8 mouse cellular contexts compared by ENCODE assay signal in the genomic region with DNA sequence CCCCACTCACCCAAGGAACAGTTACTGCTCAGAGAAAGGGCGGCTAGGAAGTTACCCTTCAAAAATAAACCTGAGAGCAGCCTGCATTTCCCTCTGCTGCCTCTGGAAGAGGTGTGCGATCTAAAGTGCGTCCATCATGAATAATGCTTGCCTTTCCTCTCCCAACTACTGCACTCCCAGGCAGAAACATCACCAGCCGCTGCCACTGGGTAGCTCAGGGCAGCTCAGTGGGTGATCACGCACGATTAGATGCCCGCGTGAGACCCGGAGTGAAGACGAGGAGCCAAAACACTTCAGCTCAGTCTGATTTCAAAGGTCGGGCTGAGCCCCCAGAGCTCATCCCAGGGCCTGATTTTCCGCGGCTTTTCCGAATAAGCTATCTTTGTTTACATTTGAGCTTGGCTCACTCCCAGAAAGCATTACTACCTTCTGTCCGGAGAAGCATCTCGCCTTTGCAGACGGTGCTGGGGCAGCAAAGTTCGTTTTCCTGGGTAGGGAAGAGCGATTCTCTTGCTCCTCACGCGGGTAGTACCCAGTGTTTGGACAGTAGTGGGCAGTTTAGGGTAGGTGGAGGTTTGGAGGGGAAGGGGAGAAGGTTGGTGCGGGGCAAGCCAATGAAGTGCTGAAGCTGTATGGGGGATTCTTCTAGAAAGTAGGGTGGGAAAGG. TPM values are rescaled to one million over a fixed set of nuclear protein-coding genes. Genes with fewer than 3 reads are reported as not detected.
DNase-seq lines count a peak whose midpoint lies in the region; ATAC-seq and TF ChIP-seq lines count a peak whose summit lies in the region.

A gene (plus strand): TSS at position 162 of the 667 bp plus-strand sequence.

- DNase-seq in heart, postnatal 25 days (ENCODE audit: low spot score): peak; percentile 1
- peak in 1 of 2 experiments; percentile 11 for DNase-seq in layer of hippocampus, adult 2 months (ENCODE audit: low spot score in 2 of 2)
- DNase-seq in lung, adult 2 months: peak; percentile 51
- peak; percentile 70 for DNase-seq in retina, embryonic 14.5 days (ENCODE audit: low spot score)

- peak; percentile 66 for TF ChIP-seq CTCF in layer of hippocampus, adult 2 months (conservative IDR thresholded peaks at IDR 0.05)
- peak; percentile 14; the same call in 1 of the 2 replicates for TF ChIP-seq CTCF in lung, adult 2 months (IDR thresholded peaks at IDR 0.05; ENCODE audit: insufficient read depth, low read length)

- no peaks in the 10 kb centered on the region for H3K36me3 ChIP-seq in megakaryocyte, embryonic 14.5 days (replicated peaks; ENCODE audit: low read length)
- no peaks in the 10 kb centered on the region for H3K36me3 ChIP-seq in forebrain, embryonic 13.5 days (ENCODE audit: poor library complexity, severe bottlenecking)

- no peak for ATAC-seq in megakaryocyte, adult 5-6 weeks (ENCODE audit: poor library complexity, severe bottlenecking)
- peak; percentile 70 for ATAC-seq in forebrain, embryonic 13.5 days
- no peak for ATAC-seq in CD4-positive, CD25-positive, alpha-beta regulatory T cell, adult 4 months

- 1% methylated on average over 22 of the region's 22 CpGs for WGBS in forebrain, embryonic 13.5 days
- WGBS in lung, adult 2 months: 2% methylated on average over 22 of the region's 22 CpGs

- H3K9me3 ChIP-seq in megakaryocyte, embryonic 14.5 days: peaks cover 12% of the 10 kb centered on the region; the same call in 1 of the 2 replicates
- H3K9me3 ChIP-seq in forebrain, embryonic 13.5 days (replicated peaks): no peaks in the 10 kb centered on the region

- H3K4me2 ChIP-seq in forebrain, embryonic 13.5 days: peak within 1 kb of the TSS; percentile 85

- TF ChIP-seq POLR2A in lung, adult 2 months (IDR thresholded peaks at IDR 0.05; ENCODE audit: borderline replicate concordance, extremely low read depth, low read depth, low read length): no peak

- H3K4me1 ChIP-seq in megakaryocyte, embryonic 14.5 days: peaks cover 17% of the 10 kb centered on the region
- peaks cover 14% of the 10 kb centered on the region for H3K4me1 ChIP-seq in forebrain, embryonic 13.5 days
- H3K4me1 ChIP-seq in lung, adult 2 months (ENCODE audit: control insufficient read depth, insufficient read depth, low read length): no peaks in the 10 kb centered on the region; the same call in 1 of the 2 replicates

- H3K27ac ChIP-seq in forebrain, embryonic 13.5 days: peak within 1 kb of the TSS; percentile 88
- peak within 1 kb of the TSS; percentile 92 for H3K27ac ChIP-seq in layer of hippocampus, adult 2 months

- H3K27me3 ChIP-seq in megakaryocyte, embryonic 14.5 days (replicated peaks): peaks cover 55% of the 10 kb centered on the region
- 0 out of 2 replicates have a peak, but pooled peaks cover 3% of the 10 kb centered on the region for H3K27me3 ChIP-seq in forebrain, embryonic 13.5 days

- peak within 1 kb of the TSS; percentile 88 for H3K9ac ChIP-seq in forebrain, embryonic 13.5 days

- intact Hi-C loops in heart, postnatal 25 days (cut with DNase I): loop anchor here (5.0 kb wide), 1 partner anchor 173 kb away; no protein-coding TSS in a partner anchor

- peak within 1 kb of the TSS; percentile 89 for H3K4me3 ChIP-seq in megakaryocyte, embryonic 14.5 days (replicated peaks)
- peak within 1 kb of the TSS; percentile 78 for H3K4me3 ChIP-seq in forebrain, embryonic 13.5 days
- peak within 1 kb of the TSS; percentile 56 for H3K4me3 ChIP-seq in layer of hippocampus, adult 2 months
- peak within 1 kb of the TSS; percentile 67 for H3K4me3 ChIP-seq in lung, adult 2 months (replicated peaks; ENCODE audit: extremely low read depth, low read depth, low read length)

RNA-seq across cellular contexts. Expression of the gene that starts here (rescaled TPM):
- polyA plus RNA-seq in megakaryocyte, embryonic 14.5 days (2012; ENCODE audit: insufficient read depth, low replicate concordance): not detected in 2 replicates
- not detected in 2 replicates for total RNA-seq in megakaryocyte, adult 5-6 weeks (2015)
- total RNA-seq in megakaryocyte, adult 5-6 weeks (2017): 0.08 TPM in 1 of 2 replicates, not detected in the other
- polyA plus RNA-seq in forebrain, embryonic 13.5 days (2015; fragmentation: Nextera tagmentation; extraction: Ambion mirVana): 46.7 and 50.4 TPM in 2 replicates
- 1 to 10 TPM; 8.6 to 9.1 TPM for total RNA-seq in heart, postnatal 25 days (2021)
- 10 to 100 TPM; 19.6 to 21.6 TPM for total RNA-seq in layer of hippocampus, adult 2 months (2021)
- polyA plus RNA-seq in lung, adult 2 months (2012; rRNA removed): 6.7 and 7.4 TPM in 2 replicates
- 1 to 10 TPM in 1 of 2 experiments, under 1 TPM in 1; 0.54 to 1.0 TPM for polyA plus RNA-seq in CD4-positive, CD25-positive, alpha-beta regulatory T cell, adult 4 months (2017; shearing (Covaris generic))

Comparison
In these comparisons a context has a peak if more than half of its experiments do, and no peak if none do; other contexts are left out.
1. RNA of the gene that starts here (total RNA-seq): 19.6 to 21.6 TPM in layer of hippocampus, adult 2 months and 8.6 to 9.1 TPM in heart, postnatal 25 days; 0.08 TPM in megakaryocyte, adult 5-6 weeks; every median in the first group is over 4 times any median in the second.
2. Peak in every context shown above with its lines, with median percentiles within 50 percentile points of each other: H3K4me3 ChIP-seq.